Mouse (Mus musculus): ENCODE measurements around the gene Pnpla6. TPM values are rescaled to one million over a fixed set of nuclear protein-coding genes. Genes with fewer than 3 reads are reported as not detected.

Pnpla6 gene
- polyA plus RNA-seq, 1 experiment from 2014 or later = 23.4 TPM

DNA sequence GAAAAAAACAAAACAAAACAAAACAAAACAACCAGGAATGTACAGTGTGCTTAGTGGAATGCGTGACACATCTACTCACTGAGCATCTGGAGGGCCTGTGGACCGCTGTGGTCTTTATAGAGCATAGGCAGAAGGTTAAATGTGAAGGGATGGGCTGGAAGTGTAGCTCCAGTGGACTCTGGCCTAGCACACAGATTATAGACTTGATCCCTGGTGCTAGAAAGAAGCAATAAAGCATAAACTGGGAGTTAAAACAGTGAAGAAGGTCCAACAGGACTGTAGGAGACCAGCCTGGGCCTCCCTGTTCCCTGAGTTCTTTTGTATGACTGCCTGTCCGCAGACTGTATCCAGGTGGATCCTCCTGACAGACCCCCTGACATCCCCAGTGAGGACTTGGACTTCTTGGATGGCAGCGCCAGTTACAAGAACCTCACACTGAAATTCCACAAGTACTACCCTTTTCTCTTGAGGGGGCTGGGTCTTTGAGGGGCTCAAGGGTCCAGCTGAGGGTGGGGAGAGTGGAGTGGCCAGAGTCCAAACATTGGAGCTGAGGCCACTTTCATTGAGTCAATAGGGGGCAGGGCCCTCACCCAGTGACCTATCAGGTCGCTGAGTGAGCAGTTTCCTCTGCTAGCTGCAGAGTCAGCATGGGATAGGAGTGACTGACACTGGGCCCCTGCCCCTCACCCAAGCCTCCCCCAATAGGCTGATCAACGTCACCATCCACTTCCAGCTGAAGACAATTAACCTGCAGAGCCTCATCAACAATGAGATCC lies 7.0 kb upstream of the Pnpla6 start:
- WGBS = 88% methylated on average over 6 of the region's 6 CpGs
- Histone ChIP-seq H3K9me3 (replicated peaks) (no peaks in the 10 kb centered on the region), H3K27me3 (replicated peaks) (no peaks in the 10 kb centered on the region), H3K9ac (no peak overlapping the region), H3K4me1 (replicated peaks) (no peaks in the 10 kb centered on the region), H3K4me3 (no peak overlapping the region), H3K4me2 (no peak overlapping the region), H3K27ac (ENCODE audit: poor library complexity, severe bottlenecking) (no peak overlapping the region), H3K36me3 (peaks cover 79% of the 10 kb centered on the region)
- no peak for ATAC-seq (ENCODE audit: insufficient number of reproducible peaks, low FRiP score)

DNA sequence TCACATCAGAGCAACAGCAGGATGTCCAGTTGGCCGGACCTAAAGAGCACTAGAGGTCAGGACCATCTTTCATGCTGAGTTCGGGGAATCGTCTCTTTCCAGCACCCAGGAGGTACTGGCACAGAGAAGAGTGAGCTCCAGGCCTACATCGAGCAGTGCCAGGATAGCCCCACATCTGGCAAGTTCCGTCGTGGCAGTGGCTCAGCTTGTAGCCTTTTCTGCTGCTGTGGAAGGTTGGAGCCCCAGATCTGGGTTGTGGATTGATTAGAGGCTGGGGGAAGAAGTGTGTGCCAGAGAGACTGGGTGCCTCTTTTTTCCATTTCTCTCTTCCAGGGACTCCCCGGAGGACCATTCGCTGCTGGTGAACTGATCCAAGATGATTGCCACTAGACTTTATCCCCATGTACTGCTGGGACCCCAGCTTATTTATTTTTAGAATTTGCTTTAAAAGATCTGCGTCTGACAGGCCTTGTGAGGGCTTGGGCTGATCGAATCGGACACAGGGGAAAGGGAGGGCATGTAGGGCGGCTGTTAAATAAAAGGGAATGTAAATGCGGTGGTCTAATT lies 420 bp upstream of the Pnpla6 start:
- Histone ChIP-seq H3K4me2 (peak overlapping the region; percentile 92), H3K27ac (ENCODE audit: poor library complexity, severe bottlenecking) (no peak overlapping the region; the same call in 1 of the 2 replicates), H3K9ac (peak overlapping the region; percentile 57), H3K9me3 (replicated peaks) (no peaks in the 10 kb centered on the region), H3K27me3 (replicated peaks) (no peaks in the 10 kb centered on the region), H3K4me1 (replicated peaks) (peaks cover 5% of the 10 kb centered on the region), H3K36me3 (peaks cover 44% of the 10 kb centered on the region), H3K4me3 (peak overlapping the region; percentile 72)
- 32% methylated on average over 13 of the region's 13 CpGs for WGBS
- no peak for ATAC-seq (ENCODE audit: insufficient number of reproducible peaks, low FRiP score)

DNA sequence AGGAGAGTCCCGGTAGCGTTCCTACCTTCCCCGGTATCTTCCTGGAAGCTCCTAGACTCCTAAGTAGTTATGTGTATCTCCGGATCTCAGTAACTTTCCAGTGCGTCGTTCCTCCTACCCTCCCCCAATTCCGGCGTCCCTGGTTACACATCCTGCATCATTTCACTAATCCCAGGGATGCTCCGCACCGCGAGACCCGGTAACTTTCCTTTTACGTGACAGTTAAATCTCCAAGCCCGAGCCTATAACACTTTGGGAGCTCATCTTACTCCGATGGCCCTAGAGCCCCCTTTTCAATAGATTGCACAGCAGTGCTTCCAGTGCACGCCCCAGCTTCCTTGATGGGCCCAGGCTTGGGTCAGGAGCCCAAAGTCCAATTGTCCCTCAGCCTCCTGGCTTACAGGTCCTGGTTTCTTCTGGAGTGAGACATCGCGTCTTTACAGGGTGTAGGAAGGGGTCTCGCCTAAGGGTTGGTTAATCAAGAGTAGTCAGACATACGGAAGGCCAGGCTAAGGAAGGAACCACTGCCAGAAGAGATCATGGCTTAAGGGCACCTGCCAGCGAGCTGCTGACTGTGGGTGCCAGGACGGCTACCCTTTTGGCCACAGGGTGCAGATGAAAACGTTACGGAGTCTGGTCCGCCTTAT lies 710 bp downstream of the Pnpla6 start:
- under 1% methylated on average over 25 of the region's 25 CpGs for WGBS
- Histone ChIP-seq H3K9ac (peak overlapping the region; percentile 57), H3K9me3 (replicated peaks) (no peaks in the 10 kb centered on the region), H3K4me3 (peak overlapping the region; percentile 72), H3K27ac (ENCODE audit: poor library complexity, severe bottlenecking) (peak overlapping the region; percentile 48), H3K27me3 (replicated peaks) (no peaks in the 10 kb centered on the region), H3K36me3 (peaks cover 33% of the 10 kb centered on the region), H3K4me2 (peak overlapping the region; percentile 92), H3K4me1 (replicated peaks) (peaks cover 5% of the 10 kb centered on the region)
- ATAC-seq (ENCODE audit: insufficient number of reproducible peaks, low FRiP score) = peak; percentile 34

DNA sequence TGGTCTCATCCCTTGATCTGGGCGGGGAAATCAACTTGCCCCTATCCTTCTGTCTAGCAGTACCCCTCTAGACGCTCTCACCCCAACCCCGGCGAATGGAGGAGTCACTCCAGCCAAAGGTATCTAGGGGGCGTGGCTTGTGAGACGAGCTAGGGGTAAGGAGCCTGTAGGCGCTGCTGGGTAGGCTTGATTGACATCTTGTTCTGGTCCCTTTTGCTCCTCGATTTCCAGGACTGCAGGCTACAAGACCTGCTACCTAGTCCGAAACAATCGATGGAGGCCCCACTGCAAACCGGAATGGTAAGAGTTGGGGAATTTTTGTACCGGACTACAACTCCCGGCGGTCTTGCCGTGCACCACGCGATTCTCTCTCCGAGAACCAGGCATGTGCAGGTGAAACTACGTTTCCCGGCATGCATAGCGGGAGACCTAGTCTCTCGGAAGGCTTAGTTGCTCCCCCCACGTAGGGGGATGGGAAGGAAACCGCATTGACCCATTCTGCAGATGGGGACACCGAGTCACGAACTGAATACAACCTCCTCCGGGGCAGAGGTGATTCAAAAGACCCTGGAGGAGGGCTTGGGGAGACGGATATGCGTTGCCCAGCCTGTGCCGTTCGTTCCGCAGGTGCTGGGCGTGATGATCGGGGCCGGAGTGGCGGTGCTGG lies 1.4 kb downstream of the Pnpla6 start:
- Histone ChIP-seq H3K9ac (peak overlapping the region; percentile 66), H3K9me3 (replicated peaks) (no peaks in the 10 kb centered on the region), H3K4me2 (peak overlapping the region; percentile 92), H3K36me3 (peaks cover 33% of the 10 kb centered on the region), H3K27ac (ENCODE audit: poor library complexity, severe bottlenecking) (peak overlapping the region; percentile 48), H3K4me3 (peak overlapping the region; percentile 72), H3K27me3 (replicated peaks) (no peaks in the 10 kb centered on the region), H3K4me1 (replicated peaks) (peaks cover 5% of the 10 kb centered on the region)
- peak; percentile 89 for ATAC-seq (ENCODE audit: insufficient number of reproducible peaks, low FRiP score)
- WGBS = under 1% methylated on average over 36 of the region's 36 CpGs

DNA sequence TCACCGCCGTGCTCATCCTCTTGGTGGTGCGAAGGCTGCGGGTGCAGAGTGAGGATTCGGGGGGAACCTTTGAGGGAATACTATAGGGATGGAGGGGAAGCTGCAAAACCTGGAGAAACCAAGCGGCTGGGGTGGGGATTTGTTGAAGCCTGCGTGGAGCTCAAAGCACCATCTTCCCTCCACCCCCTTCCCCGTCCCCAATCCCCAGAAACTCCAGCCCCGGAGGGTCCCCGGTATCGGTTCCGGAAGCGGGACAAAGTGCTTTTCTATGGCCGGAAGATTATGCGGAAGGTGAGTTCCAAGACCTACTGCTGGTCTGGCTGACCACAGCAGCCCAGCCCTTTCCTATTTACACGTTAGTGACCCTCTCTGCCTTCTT lies 1.9 kb downstream of the Pnpla6 start:
- no peaks in the 10 kb centered on the region for H3K9me3 ChIP-seq (replicated peaks)
- H3K27me3 ChIP-seq (replicated peaks) = no peaks in the 10 kb centered on the region
- H3K36me3 ChIP-seq = peaks cover 34% of the 10 kb centered on the region
- H3K4me2 ChIP-seq = peak overlapping the region; percentile 92
- 2% methylated on average over 16 of the region's 16 CpGs for WGBS
- H3K27ac ChIP-seq (ENCODE audit: poor library complexity, severe bottlenecking) = peak overlapping the region; percentile 32; the same call in 1 of the 2 replicates
- no peak for ATAC-seq (ENCODE audit: insufficient number of reproducible peaks, low FRiP score)
- peaks cover 5% of the 10 kb centered on the region for H3K4me1 ChIP-seq (replicated peaks)
- H3K9ac ChIP-seq = peak overlapping the region; percentile 66
- H3K4me3 ChIP-seq = peak overlapping the region; percentile 72

DNA sequence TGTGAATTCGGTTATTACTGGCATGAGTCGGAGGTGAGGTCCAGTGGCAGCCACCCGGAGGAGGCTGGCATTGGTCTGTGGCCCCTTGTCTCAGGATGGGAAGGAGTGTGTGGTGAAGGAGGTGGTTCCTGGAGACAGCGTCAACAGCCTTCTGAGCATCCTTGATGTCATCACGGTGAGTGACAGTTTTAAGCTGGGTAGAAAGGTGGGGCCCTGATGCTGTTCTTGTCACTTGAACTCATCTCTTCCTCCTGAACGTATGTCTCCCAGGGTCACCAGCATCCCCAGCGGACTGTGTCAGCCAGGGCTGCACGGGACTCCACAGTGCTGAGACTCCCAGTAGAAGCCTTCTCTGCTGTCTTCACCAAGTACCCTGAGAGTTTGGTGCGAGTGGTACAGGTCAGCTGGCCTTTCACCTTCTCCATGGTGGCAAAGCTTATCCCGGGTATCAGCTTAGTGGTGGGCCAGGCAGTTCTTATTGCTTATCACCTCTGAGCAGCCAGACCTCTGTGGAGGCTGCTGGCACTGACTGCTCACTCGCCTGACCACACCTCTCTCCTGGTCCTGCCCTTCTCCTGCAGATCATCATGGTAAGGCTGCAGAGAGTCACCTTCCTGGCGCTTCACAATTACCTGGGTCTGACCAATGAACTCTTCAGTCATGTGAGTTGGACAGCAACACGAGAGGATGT lies 7.0 kb downstream of the Pnpla6 start:
- Histone ChIP-seq H3K27me3 (replicated peaks) (no peaks in the 10 kb centered on the region), H3K4me1 (replicated peaks) (no peaks in the 10 kb centered on the region), H3K9me3 (replicated peaks) (no peaks in the 10 kb centered on the region), H3K4me3 (no peak overlapping the region), H3K9ac (no peak overlapping the region), H3K36me3 (peaks cover 56% of the 10 kb centered on the region), H3K4me2 (no peak overlapping the region), H3K27ac (ENCODE audit: poor library complexity, severe bottlenecking) (no peak overlapping the region)
- peak; percentile 64; the same call in 1 of the 2 replicates for ATAC-seq (ENCODE audit: insufficient number of reproducible peaks, low FRiP score)
- WGBS = 86% methylated on average over 13 of the region's 13 CpGs

DNA sequence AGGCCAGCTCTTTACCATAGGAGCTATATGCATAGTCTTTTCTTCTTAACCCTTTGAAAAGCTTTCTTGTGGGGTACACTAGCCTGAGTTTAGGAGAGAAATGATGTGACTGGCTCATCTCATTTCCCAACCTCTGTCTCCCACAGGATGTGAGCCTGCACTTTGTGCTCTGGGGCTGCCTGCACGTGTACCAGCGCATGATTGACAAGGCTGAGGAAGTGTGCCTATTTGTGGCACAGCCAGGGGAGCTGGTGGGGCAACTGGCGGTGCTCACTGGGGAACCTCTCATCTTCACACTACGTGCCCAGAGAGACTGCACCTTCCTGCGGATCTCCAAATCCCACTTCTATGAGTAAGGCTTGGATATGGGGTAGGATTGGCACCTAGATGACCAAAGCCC lies 15.6 kb downstream of the Pnpla6 start:
- no peak for ATAC-seq (ENCODE audit: insufficient number of reproducible peaks, low FRiP score)
- no peaks in the 10 kb centered on the region for H3K27me3 ChIP-seq (replicated peaks)

DNA sequence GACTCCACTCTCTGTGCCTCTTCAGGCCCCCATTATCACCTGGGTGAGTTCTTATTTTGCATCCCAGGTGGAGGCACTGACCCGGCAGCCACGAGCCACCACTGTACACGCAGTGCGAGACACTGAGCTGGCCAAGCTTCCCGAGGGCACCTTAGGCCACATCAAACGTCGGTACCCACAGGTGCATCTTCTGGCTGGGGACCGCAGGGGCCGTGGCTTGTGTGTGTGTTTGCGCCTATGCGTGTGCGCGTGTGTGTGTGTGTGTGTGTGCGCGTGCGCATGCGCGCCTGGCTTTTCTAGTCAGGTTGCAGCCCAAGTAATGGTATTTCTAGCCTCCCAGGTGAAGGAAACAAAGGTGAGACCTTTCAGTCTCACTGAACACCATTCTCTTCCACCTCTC lies 16.8 kb downstream of the Pnpla6 start:
- Histone ChIP-seq H3K4me3 (no peak overlapping the region), H3K27ac (ENCODE audit: poor library complexity, severe bottlenecking) (no peak overlapping the region), H3K36me3 (peaks cover 49% of the 10 kb centered on the region), H3K27me3 (replicated peaks) (no peaks in the 10 kb centered on the region), H3K4me1 (replicated peaks) (no peaks in the 10 kb centered on the region), H3K9me3 (replicated peaks) (no peaks in the 10 kb centered on the region), H3K9ac (no peak overlapping the region), H3K4me2 (no peak overlapping the region)
- 94% methylated on average over 18 of the region's 18 CpGs for WGBS
- ATAC-seq (ENCODE audit: insufficient number of reproducible peaks, low FRiP score) = no peak

More for the DNA sequence above, 15.6 kb downstream of the Pnpla6 start:
- Histone ChIP-seq H3K4me2 (no peak overlapping the region), H3K27ac (ENCODE audit: poor library complexity, severe bottlenecking) (no peak overlapping the region), H3K36me3 (peaks cover 47% of the 10 kb centered on the region), H3K9me3 (replicated peaks) (no peaks in the 10 kb centered on the region), H3K9ac (no peak overlapping the region), H3K4me3 (no peak overlapping the region), H3K4me1 (replicated peaks) (no peaks in the 10 kb centered on the region)
- 76% methylated on average over 5 of the region's 5 CpGs for WGBS

DNA sequence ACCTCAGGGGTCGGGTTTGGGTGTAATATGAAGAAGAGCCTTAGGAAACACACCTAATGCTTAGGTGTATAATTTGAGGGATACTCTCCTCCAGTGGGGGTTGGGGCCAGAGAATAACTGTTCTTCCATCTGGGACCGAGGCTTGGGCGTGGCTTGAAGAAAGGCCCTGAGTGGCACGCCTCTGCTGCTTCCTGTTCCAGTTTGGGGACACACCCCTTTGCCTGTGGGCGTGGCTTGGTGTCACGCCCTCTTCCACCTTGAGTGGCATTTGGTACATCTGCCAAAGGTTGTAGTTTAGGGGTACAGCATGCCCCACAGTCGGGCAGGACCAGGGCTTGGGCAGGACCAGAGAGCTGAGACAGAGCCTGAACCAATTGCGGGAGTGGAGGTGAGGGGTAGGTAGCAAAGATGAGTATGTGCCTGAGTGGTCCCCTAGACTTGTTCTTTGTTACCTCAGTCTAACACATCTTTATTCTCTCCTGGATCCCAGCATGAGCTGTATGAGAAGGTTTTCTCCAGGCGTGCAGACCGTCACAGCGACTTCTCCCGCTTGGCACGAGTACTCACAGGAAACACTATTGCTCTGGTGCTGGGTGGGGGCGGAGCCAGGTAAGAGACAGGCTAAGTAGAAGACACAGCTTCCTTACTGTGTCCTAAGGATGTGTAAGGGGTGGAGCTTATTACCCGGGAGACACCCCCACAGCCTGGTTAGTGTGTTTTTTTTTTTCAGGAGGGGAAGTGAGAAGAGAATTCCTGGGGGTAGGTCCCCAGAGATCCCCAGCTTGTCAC lies 21.1 kb downstream of the Pnpla6 start:
- H3K27ac ChIP-seq (ENCODE audit: poor library complexity, severe bottlenecking) = no peak overlapping the region
- peaks cover 79% of the 10 kb centered on the region for H3K36me3 ChIP-seq
- ATAC-seq (ENCODE audit: insufficient number of reproducible peaks, low FRiP score) = peak; percentile 67; the same call in 1 of the 2 replicates
- no peaks in the 10 kb centered on the region for H3K27me3 ChIP-seq (replicated peaks)
- no peaks in the 10 kb centered on the region for H3K9me3 ChIP-seq (replicated peaks)
- 50% methylated on average over 15 of the region's 15 CpGs for WGBS
- H3K4me2 ChIP-seq = no peak overlapping the region
- no peak overlapping the region for H3K9ac ChIP-seq
- no peaks in the 10 kb centered on the region for H3K4me1 ChIP-seq (replicated peaks)
- H3K4me3 ChIP-seq = no peak overlapping the region

DNA sequence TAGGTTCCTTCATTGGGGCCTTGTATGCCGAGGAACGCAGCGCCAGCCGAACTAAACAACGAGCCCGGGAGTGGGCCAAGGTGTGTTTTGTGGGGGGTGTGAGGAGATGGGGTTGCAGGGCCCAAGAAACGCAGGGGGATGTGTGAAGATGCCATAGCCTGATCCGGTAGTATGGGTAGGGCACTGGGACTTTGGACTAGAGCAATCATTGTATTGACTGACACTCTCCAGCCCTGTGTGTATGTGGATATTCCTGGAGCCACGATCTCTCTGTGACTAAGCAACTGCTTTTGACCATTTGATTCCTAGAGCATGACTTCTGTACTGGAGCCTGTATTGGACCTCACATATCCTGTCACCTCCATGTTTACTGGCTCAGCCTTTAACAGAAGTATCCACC lies 21.8 kb downstream of the Pnpla6 start:
- Histone ChIP-seq H3K27ac (ENCODE audit: poor library complexity, severe bottlenecking) (no peak overlapping the region), H3K4me2 (no peak overlapping the region), H3K9me3 (replicated peaks) (no peaks in the 10 kb centered on the region), H3K4me3 (no peak overlapping the region), H3K4me1 (replicated peaks) (no peaks in the 10 kb centered on the region), H3K36me3 (peaks cover 77% of the 10 kb centered on the region), H3K9ac (no peak overlapping the region), H3K27me3 (replicated peaks) (no peaks in the 10 kb centered on the region)
- no peak for ATAC-seq (ENCODE audit: insufficient number of reproducible peaks, low FRiP score)
- 94% methylated on average over 9 of the region's 9 CpGs for WGBS

Data from heart, embryonic 12.5 days (tissue).